Mouse (Mus musculus) CH12.LX (cell line): ENCODE results near the gene Gjc1.

Source experiments
- CHD1 ChIP-seq: IDR thresholded peaks from 2 replicates; pipeline ENCODE4 v1.6.1; 2012; ENCODE audit warnings: low read depth, low read length, improper control_type of control experiment, inconsistent platforms
- CTCF ChIP-seq, 2 experiments: IDR thresholded peaks in 1 of 2; conservative IDR thresholded peaks in 1 of 2; 2 replicates each; pipeline ENCODE4 v1.5.1; 2011 to 2012; ENCODE audit warnings: low read depth in 2 of 2, low read length in 2 of 2, improper control_type of control experiment in 1 of 2, inconsistent platforms in 1 of 2, mild to moderate bottlenecking in 1 of 2, moderate library complexity in 1 of 2
- E2F4 ChIP-seq: IDR thresholded peaks from 2 replicates; pipeline ENCODE4 v1.6.1; 2011; ENCODE audit warnings: low read depth, low read length, improper control_type of control experiment; ENCODE audit not compliant: insufficient replicate concordance
- EP300 ChIP-seq: IDR thresholded peaks from 2 replicates; pipeline ENCODE4 v1.6.1; 2011; ENCODE audit warnings: low read length, improper control_type of control experiment
- HCFC1 ChIP-seq: IDR thresholded peaks from 2 replicates; pipeline ENCODE4 v1.6.1; 2012; ENCODE audit warnings: low read depth, mild to moderate bottlenecking, inconsistent platforms, low read length, improper control_type of control experiment
- MAZ ChIP-seq: IDR thresholded peaks from 2 replicates; pipeline ENCODE4 v1.6.1; 2012; ENCODE audit warnings: low read depth, mild to moderate bottlenecking, inconsistent platforms, low read length, improper control_type of control experiment, moderate library complexity
- POLR2A ChIP-seq: IDR thresholded peaks from 2 replicates; pipeline ENCODE4 v1.6.1; 2011; ENCODE audit warnings: low read depth, mild to moderate bottlenecking, improper control_type of control experiment, low read length
- POLR2AphosphoS2 ChIP-seq: IDR thresholded peaks from 2 replicates; pipeline ENCODE4 v1.6.1; 2011; ENCODE audit warnings: low read depth, low read length, improper control_type of control experiment
- RCOR1 ChIP-seq: conservative IDR thresholded peaks from 2 replicates; pipeline ENCODE4 v1.6.1; 2012; ENCODE audit warnings: low read depth, mild to moderate bottlenecking, inconsistent platforms, low read length, improper control_type of control experiment
- TBP ChIP-seq: conservative IDR thresholded peaks from 2 replicates; pipeline ENCODE4 v1.6.1; 2011; ENCODE audit warnings: low read depth, low read length, improper control_type of control experiment
- TCF12 ChIP-seq: IDR thresholded peaks from 2 replicates; pipeline ENCODE4 v1.6.1; 2014; ENCODE audit warnings: low read depth, mild to moderate bottlenecking, inconsistent platforms, low read length, improper control_type of control experiment
- USF1 ChIP-seq: IDR thresholded peaks from 2 replicates; pipeline ENCODE4 v1.6.1; 2014; ENCODE audit warnings: low read depth, mild to moderate bottlenecking, inconsistent platforms, low read length, improper control_type of control experiment
- ZNF384 ChIP-seq: IDR thresholded peaks from 2 replicates; pipeline ENCODE4 v1.6.1; 2012; ENCODE audit warnings: low read depth, low read length, improper control_type of control experiment, inconsistent platforms

- TF ChIP-seq CTCF (conservative IDR thresholded peaks at IDR 0.05 in 1 of 2, IDR thresholded peaks at IDR 0.05 in 1 of 2; ENCODE audit: low read depth in 2 of 2, low read length in 2 of 2) (no peak), EP300 (no peak), POLR2A (no peak), RCOR1 (no peak), HCFC1 (no peak), TBP (no peak), USF1 (no peak), POLR2AphosphoS2 (no peak), CHD1 (no peak), E2F4 (no peak), MAZ (no peak), ZNF384 (no peak), TCF12 (no peak)
Observed at GRCm38 (mm10) chr11:102772771-102773700, 46.5 kb downstream of the Gjc1 start.
